Mouse (Mus musculus) heart, postnatal 25 days (tissue): ENCODE measurements at regions not wholly inside any gene's neighbourhood (a gene's known extent, or its start where the extent isn't known, plus 50 kb on each side); places are given as distances from the start of the nearest gene placed in this dataset.
"Not testable (repeated sequence)": the region's sequence is repeated elsewhere in the genome, so short reads cannot be mapped to it uniquely, and the experiment has no call there.

ENCODE experiments used
- DNase-seq: peaks from one replicate; pipeline ENCODE4 v3.0.0; 2022; ENCODE audit warnings: low spot score
- intact Hi-C: fragments of 180-260 bp; cut with DNase I; formaldehyde crosslinking; loops from one replicate; pipeline ENCODE4 v1.15.1; 2025

DNA sequence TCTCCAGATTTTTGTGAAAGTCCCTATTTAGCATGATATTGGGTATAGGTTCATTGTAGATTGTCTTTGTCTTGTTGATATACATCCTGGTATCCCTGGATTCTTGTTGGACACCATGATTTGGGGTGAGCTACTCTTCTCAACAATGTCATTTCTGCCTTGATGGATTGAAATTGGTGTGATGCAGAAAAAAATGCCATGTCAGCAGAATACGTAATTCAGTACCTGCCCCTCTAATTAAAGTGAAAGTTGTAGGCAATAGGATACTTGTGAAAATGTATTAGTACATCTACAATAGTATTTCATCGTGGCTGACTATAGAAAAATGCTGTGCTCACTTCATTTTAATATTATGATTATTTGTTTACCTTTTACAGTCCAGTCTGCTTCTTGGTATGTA is 280.7 kb upstream of the Gm21293 start:
- DNase-seq, result no peak
- intact Hi-C loops, result no loop called here

DNA sequence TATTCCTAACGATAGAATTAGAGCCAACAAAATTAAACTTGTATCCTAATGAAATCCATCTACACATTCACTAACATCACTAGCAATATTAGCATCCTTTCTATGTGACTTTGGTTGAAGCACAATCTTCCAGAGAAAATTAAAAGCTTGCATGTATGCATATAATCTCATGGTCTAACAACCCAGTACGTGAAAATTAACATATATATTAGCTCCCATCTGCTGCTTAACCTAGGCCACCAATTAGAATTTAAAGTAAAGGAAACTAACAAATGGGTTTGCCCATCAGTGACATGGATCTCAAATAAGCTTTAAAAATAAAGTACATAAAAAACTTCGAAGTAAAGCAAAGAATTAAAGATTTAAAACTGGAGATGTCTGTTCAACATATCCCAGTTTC is 278.9 kb upstream of the Gm21293 start:
- intact Hi-C loops, result no loop called here
- no peak for DNase-seq

DNA sequence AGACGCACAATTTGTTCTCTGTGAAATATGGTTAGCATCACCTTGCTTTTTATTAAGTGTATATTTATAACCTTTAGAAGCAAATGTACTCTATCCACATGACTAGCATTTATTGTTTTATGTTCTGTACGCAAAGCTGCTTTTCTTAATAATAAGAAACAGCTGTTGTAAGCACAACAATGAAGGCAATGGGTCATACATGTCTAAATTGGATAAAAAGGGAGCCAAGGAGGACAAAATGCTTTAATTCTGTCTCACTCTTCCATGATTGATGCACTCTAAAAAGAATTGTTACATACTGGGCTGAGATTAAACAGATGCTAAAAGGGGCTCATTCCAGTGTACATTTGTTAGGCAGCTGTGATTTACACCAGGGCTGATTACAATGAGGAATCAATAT is 232.7 kb upstream of the Gm21293 start:
- intact Hi-C loops, result no loop called here
- DNase-seq, result no peak

- intact Hi-C loops, result no loop called here
- no peak for DNase-seq
Measured at GRCm38 (mm10) chr10:103958183-103958582, 184.6 kb upstream of the Gm21293 start.

- intact Hi-C loops, result no loop called here
- no peak for DNase-seq
Measured at GRCm38 (mm10) chr10:103976059-103976458, 166.7 kb upstream of the Gm21293 start.

GRCm38 (mm10) chr10:103984287-103984956 is 158.4 kb upstream of the Gm21293 start:
- no peak for DNase-seq
- intact Hi-C loops, result loop anchor here (10.0 kb wide), 3 partner anchors 1590 to 1790 kb away; partner anchors contain the start of gene Tmtc2

- no peak for DNase-seq
- intact Hi-C loops, result no loop called here
Measured at GRCm38 (mm10) chr10:104019540-104019939, 123.2 kb upstream of the Gm21293 start.

GRCm38 (mm10) chr10:104021593-104021992 is 121.2 kb upstream of the Gm21293 start:
- no peak for DNase-seq
- intact Hi-C loops, result no loop called here

GRCm38 (mm10) chr10:104028162-104028561 is 114.6 kb upstream of the Gm21293 start:
- DNase-seq, result no peak
- intact Hi-C loops, result no loop called here

DNA sequence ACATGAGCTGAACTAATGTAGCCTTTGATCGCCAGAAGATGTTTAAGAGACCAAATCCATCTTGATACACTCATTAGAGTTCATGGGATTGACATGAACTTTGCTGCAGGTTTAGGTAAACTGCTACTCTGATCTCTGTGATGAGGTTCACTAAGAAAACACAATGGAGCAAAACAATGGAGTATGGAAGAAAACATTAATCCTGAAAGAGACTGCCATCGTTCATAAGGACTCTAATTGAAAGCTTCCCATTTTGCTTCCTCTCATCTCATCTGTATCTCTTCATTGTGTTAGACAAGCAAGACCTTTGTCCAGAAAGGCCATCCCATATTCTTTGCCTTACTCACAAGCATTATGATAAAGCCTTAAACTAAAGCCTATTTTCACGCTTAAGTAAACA is 110.0 kb upstream of the Gm21293 start:
- intact Hi-C loops, result no loop called here
- no peak for DNase-seq

GRCm38 (mm10) chr10:104041729-104042386 is 100.9 kb upstream of the Gm21293 start:
- DNase-seq, intact Hi-C loops: not testable (repeated sequence)

DNA sequence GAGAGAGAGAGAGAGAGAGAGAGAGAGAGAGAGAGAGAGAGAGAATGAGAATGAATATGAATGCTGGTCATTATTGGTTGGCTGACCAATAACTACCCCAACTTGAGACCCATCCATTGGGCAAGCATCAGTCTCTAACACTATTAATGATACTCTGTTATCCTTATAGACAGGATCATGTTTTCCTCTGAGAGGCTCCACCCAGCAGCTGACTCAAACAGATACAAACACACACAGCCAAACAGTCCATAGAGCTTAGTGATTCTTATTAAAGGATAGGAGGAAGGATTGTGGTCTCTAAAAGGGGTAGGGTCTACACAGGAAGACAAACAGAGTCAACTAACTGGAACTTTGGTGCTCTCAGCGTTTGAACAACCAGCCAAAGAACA is 100.4 kb upstream of the Gm21293 start:
- intact Hi-C loops, result no loop called here

GRCm38 (mm10) chr10:104043569-104043968 is 99.2 kb upstream of the Gm21293 start:
- no peak for DNase-seq
- intact Hi-C loops, result no loop called here

More for the DNA sequence above, 100.4 kb upstream of the Gm21293 start:
- no peak for DNase-seq
